Mouse (Mus musculus) spleen, postnatal 10 days (tissue): ENCODE data around the gene Slc11a1.

Source experiments
- DNase-seq, 2 experiments: peaks; one replicate each; pipeline ENCODE4 v3.0.0; 2021 to 2022; ENCODE audit warnings: low spot score in 2 of 2

Slc11a1 gene

DNA sequence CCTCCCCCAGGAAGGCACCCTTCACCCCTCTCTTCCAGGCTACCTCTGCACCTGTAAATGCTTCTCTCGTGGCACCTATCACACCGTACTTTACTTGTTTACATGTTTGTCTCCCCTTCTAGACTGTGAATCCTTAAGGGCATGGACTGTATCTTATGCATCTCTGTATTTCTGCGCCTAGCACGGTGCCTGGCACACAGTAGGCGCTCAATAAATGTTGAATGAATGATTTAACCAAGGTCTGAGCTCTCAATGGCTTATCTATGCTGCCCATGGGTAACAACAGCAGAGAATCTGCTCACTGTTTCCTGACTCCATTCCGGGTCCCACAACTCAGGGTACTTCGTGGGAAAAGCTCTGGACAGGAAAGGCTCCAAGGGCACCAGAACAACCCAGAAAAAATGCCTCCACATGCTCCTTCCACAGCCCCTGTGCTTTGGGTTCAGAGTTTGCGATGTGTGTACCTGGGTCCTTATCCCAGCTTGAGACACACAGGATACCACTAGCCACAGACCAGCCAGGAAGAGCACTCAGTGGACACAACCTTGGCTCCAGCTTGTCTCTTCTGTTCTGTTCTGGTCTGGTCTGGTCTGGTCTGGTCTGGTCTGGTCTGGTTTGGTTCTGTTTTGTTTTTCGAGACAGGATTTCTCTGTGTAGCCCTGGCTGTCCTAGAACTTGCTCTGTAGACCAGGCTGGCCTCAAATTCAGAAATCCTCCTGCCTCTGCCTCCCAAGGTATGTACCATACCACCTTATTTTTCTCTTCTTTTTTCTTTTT, 21.4 kb upstream of the Slc11a1 start:
- no peak for DNase-seq

DNA sequence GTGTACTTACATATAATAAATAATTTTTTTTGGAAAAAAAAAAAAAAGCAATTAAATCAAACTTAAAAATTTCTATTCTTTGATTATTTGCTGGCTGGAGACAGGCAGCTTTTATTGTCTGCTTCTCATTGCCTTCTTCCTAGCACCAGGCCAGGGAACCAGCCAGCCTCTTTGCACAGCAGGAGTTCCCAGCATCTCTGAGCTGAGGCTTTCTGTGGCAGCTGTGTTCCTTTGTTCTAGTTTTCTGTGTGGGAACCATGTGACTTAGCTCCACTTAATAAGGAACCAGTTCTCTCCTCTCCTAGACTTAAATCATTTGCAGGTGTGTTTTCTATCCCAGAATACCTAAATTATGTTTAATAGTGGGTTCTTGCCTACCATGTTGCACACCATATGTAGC, 17.5 kb upstream of the Slc11a1 start:
- DNase-seq, result no peak

DNA sequence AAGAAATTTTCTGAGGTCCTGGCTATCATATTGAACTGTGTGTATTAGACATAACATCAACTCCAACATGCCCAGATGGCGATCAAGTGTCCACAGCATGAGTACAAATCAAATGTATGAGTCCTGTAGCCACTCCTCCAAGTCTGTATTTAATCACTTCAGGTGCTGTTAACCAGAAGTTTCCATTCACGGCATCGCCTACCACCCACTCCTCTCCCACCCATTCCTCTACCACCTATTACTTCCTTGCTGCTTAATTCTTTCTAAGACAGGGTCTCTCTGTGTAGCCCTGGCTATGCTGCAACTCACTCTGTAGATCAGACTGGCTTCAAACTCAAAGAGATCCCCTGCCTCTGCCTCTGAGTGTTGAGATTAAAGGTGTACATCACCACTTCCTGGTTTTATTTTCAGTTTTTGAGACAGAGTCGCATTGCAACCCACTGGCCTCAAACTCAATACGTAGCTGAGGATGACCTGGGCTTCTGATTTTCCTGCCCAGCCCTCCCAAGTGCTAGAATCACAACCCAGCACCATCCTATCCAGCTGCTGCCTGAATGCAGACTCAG, 15.0 kb upstream of the Slc11a1 start:
- DNase-seq, result no peak

DNA sequence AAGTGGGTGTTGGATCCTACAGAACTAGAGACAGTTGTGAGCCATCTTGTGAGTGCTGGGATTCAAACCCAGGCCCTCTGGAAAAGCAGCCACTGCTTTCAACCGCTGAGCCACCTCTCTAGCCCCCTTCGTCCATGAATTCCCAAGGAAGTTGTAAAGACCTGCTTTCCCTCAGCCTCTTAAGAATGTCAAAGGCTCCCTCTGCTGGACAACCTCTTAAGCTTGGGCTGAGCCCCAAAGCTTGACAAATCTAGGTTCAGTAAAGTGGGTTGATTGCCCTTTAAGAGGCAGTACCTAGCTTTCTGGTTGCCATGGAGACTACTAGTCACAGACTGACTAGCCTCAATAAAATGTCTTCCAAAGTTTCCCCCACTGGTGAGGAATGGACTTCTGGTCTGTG, 13.2 kb upstream of the Slc11a1 start, which contains the start of gene Catip:
TSS of gene Catip (plus strand) at position 297 of the 400 bp plus-strand sequence.
- DNase-seq, result peak in 1 of 2 experiments; percentile 56

DNA sequence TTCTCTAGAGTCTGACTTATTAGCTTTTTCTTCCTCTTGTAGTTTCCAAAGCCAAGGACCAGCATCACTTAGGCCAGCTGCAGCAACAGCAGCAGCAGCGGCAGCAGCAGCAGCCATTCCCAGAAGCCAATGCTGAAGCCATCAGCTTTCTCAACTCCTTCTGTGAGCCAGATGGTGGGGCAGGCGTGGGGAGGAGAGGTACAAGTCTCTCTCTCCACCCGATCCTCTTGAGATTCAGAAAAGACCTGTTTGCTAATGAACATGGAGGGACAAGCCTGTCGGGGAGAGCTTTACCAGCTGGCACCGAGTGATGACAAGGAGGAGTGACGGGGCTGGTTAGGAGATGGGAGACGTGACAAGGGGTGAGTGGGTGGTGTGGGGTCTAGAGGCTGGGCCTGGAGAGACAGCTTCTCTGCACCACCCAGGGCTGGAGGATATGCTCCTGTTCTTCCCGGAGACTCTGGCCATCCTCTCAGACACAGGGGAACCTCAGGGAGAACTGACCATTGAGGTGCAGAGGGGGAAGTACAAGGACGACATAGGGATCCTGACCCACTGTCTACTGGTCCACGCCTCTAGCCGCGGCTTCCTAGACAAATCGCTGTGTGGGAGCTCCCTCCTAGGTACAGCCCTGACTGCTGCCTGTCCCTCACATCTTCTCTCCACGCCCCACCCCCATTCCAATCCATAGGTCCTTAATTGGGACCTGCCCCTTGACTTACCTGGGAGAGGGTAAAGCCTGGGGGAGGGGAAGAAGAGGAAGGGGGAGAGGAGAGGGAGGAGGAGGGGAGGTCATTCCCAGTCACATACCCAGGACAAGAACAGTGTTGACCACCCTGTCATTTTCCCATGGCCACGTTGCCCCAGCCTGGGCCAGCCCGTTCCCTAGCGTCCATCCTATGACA, 12.4 kb upstream of the Slc11a1 start:
- DNase-seq, result no peak

DNA sequence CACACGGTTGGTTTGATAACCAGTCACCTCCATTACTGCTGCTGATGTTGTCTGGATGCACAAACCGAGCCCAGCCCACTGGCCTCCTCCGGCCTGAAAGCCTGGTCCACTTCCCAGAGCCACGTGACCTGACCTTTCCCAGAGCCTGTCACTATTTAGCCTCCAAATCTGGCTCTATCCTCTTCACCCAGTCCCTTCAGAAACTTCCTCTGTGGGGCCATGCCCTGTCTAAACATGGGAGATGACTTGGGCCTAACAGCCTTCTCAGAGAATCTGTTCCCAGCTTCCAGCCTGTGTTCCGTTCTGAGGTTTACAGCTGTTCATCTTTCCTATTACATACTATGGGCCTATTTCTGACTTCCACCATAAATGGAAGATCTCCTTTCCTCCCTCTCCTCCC, 11.6 kb upstream of the Slc11a1 start:
- DNase-seq, result no peak

DNA sequence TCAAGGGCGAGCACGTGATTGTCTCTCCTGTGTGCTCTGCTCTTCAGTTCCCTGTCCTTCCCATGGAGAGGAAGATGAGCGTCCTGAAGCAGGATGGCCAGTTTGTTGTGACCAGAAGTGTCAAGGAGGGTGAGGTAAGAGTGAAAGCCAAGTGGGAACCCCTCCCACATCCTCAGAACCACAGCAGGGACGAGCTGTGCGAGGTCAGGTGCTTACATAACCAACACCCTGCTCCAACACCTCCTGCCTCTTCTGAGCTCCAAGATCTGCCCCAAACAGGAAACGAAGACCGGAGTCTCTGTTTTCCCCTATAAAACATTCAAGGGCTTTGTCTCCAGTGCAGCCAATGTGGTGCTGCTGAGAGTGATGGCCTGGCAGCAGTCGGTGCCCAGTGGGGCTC, 10.7 kb upstream of the Slc11a1 start:
- no peak for DNase-seq

DNA sequence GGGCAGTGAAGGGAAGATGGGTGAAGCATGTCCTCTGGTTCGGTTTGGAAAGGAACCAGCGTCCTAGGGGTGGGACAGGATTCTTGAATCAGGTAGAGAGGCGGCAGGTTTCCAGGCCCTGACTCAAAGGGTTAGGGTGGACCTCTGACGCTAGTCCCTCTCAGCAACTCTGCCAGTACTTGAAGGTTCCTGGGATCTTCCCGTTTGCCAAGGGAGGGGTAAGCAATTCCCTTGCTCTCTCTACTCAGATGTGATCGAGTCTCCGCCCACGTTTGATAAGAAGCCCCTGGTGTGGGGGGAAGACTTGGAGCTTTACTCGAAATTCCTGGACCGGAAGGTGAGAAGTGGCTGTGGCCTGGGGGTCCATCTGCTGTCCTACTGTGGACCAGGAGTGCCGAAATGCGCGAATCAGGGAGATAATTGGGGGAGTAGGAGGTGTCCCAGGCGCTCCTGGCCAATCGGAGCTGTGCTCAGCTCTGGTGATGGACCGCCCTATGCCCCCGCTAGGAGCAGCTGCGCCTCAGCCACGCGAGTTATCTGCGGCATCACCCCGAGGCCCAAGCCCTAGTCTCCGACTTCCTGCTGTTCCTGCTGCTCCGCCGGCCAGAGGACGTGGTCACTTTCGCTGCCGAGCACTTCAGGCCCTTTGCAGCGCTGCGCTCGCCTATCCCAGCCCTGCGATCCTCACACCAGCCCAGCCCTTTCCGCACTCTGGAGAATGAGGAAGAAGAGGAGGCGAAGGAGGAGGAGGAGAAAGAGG, 6.9 kb upstream of the Slc11a1 start:
- peak in 1 of 2 experiments; percentile 53 for DNase-seq

DNA sequence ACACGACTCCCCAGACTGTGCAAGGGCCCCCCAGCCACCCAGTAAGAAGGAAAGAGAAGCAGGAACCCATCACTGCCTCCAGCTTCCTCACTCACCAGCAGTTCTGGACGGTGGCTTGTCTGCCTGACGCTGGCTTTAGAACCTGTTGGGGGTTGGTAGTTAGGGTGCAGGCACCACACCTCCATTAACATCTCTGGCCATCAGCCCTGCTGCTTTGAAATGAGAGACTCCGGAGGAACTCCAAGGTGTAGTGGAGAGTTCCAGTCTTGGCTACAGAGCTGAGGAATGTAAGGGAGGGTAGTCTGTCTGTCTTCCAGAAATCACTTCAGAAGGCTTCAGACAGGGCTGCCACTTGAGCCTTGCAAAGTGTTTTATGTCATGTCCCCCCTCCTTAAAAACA, 5.0 kb upstream of the Slc11a1 start:
- DNase-seq, result no peak

DNA sequence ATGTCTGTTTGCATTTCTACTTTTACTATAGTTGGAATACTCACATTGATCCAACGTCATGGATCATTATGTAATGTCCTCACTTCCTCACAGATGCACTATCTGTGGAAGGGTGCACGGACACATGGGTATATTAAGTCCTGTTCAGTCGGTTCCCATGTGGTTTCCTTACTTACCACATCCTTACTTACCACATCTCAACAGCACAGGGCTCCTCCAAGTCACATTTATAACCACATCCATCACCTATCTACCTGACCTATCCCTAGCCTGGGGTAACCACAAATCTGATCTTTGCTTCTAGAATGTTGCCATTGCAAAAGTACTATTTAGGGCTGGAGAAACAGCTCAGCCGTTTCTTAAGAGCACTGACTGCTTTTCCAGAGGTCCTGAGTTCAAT, 1.6 kb upstream of the Slc11a1 start:
- DNase-seq, result no peak

DNA sequence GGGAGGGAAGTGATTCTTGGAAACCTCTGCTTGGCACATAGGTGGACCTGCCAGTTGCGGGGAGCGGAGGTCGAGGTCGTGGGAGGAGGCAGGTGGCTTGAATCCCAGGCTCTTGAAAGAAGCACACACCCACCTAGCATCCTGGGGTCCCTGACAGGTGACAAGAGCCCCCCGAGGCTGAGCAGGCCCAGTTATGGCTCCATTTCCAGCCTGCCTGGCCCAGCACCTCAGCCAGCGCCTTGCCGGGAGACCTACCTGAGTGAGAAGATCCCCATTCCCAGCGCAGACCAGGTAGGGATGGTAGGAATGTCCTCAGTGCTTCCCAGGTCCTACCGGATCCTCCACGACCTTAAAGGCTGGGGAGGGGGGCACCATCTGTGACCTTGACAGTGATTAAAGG, 566 bp downstream of the Slc11a1 start:
- DNase-seq, result no peak

DNA sequence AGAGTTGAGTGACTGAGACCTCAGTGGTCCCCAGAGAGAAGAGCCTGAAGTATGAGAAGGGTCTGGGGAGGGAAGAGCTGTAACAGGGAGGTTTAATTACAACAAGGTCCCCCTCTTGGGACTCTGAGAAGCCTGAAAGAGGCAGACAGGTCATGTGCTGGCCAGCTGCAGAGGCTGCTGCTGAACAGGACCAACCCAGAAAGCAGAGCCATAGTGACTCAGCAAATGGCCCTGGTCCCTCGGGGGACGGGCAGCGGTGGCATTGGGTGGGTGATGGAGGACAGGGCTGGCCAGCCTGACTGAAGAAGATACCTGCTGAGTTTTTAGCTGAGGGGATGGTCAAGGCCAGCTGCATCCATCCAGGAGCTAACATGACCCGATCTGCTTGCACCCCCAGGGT, 1.4 kb downstream of the Slc11a1 start:
- DNase-seq, result peak; percentile 4 to 21

DNA sequence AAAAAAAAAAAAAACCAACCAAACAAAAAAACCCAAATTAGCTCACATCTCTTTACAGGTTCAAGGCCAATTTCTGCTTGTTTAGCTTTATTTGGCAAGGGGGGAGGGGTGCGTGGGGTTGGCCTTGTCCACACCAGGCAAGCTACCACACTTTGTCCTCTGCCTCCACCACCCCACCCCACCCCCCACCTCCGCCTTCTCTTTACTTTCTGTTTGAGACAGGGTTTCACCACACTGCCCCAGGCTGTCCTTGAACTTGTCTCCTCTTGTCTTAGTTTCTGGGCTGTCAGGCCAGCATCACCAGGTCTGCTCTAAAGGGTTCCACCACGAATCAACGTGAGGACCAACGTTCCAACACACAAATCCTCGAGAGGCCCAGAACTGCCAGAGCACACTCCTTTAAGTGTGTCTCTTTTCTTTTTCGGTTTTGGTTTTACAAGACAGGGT, 4.1 kb downstream of the Slc11a1 start:
- DNase-seq, result no peak

DNA sequence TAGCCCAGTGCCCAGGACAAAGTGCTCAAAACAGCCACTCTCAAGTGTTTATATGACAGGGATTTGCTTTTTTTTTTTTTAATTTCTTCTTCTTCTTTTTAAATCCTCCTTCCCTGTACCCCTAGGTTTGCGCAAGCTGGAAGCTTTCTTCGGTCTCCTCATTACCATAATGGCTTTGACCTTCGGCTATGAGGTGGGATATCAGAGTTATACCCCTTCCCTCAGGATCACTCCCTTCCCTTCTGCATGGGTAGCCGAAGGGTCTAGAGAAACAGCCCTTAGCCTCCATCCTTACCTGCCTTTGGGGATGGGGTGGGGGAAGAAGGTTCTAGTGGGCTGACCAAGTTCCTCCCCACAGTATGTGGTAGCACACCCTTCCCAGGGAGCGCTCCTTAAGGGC, 5.5 kb downstream of the Slc11a1 start:
- DNase-seq, result no peak

DNA sequence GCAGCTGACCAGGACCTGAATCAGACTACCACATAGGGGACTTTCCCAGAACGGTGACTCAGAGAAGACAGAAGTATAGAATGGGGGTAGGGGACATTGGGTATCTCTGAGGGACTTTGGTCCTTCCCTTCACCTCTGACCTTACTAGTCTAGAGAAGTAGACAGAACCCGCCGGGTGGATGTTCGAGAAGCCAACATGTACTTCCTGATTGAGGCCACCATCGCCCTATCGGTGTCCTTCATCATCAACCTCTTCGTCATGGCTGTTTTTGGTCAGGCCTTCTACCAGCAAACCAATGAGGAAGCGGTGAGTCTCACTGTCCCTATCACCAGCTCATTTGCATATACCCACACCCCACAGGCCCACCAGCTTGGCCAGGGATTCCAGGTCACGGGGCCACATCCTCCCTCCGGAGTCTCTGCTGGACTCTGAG, 6.6 kb downstream of the Slc11a1 start:
- DNase-seq, result peak in 1 of 2 experiments; percentile 5

DNA sequence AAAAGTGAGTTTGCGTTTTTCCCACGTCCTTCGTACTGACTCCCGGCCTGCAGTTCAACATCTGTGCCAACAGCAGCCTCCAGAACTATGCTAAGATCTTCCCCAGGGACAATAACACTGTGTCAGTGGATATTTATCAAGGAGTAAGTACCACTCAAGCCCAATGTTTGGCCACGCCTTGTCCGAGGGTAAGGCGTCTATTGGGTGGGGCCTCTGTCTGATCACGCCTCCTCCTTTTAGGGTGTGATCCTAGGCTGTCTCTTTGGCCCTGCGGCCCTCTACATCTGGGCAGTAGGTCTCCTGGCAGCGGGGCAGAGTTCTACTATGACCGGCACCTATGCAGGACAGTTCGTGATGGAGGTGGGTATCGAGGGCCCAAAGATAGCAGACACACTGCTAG, 8.4 kb downstream of the Slc11a1 start:
- DNase-seq, result no peak

DNA sequence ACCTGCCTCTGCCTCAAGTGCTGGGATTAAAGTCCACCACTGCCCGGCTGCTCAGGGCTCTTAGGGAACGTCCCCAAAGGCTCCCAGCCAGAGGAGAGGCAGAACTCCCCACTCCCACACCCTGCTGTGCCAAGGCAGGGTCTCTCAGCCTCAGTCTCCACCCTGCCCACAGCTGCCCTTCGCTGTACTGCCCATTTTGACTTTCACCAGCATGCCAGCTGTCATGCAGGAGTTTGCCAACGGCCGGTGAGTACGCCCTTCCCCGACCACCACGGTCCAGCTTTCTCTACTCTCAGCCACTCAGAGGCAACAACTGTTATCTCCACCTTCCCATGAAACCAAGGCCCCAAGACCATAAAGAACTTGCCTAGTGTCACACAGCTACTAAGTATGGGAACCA, 9.5 kb downstream of the Slc11a1 start:
- DNase-seq, result no peak

DNA sequence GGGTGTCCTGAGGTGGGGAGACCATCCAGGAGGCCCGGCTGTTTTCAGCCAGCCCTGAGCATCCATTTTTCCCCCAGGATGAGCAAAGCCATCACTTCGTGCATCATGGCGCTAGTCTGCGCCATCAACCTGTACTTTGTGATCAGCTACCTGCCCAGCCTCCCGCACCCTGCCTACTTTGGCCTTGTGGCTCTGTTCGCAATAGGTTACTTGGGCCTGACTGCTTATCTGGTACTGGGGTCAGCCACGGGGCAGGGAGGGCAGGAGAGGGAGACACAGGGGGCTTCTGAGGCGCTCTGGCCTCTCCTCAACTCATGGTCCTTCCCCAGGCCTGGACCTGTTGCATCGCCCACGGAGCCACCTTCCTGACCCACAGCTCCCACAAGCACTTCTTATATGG, 10.1 kb downstream of the Slc11a1 start:
- DNase-seq, result no peak

DNA sequence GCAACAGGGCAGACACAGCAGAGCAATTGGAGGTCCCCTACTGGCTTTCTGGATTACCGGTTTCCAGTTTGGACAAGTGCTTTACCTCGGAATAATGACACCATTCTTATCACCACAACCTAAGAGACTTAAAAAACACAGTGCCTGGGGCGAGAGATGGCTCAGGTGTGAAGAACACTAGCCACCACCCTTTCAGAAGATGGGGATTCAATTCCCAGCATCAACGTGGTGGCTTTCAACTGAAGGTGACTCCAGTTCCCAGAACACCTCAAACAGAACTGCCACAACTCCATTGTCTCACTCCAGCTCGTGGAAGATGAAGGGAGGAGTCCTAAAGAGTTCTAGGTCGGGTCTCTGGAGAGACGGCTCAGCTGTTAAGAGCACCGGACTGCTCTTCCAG, 10.5 kb downstream of the Slc11a1 start:
- DNase-seq, result peak in 1 of 2 experiments; percentile 4

DNA sequence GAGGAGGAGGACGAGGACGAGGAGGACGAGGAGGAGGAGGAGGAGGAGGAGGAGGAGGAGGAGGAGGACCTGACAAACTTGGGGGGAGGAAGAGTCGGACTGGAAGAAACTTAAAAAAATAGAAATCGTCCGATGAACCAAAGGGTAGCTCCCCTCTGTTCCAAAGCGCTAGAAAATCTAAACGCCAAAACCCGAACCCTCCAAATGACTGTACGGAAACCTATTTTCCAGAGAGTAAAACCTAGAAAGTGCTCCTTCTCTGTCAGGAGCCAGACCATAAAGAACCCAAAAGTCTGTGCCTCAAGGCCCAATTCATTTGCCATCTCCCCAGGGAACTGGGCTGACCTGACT, 11.3 kb downstream of the Slc11a1 start:
- DNase-seq, result no peak

DNA sequence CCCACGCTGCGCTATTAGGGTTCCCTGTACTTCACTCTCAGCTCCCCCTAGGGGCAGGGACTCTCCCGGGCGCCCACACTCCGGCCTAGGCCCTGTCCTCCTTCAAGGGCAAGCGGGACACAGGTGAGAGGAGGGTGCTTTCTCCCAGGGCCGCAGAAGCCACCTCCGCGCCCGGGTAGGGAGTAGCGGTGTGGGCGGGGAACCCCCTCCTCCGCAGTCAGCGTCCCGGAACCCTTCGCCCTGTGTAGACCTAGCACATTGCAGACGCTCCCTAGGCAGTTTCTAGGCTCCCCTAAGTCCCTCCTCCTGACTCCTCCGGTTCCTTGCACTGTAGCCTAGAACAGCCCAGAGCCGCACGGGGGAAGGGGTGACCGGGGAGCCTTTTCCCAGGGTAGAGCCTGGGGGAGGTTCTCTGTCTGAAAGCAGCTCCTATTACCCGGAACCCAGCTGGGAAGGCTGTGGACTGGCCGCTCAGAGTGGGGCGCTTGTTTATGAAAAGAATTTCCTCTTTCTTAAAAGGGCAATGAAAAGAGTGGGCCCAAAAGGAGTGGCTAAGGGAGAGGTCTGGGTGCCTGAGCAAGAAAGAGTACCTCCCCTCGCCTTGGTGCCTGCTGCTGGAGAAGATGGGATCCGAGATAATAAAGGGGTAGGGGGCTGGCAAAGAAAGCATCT, 11.9 kb downstream of the Slc11a1 start:
- DNase-seq, result peak; percentile 94 to 99
